Mouse (Mus musculus) fat pad, adult 2 months (tissue): ENCODE measurements around the gene Gvin1.
"Not testable (repeated sequence)": the region's sequence is repeated elsewhere in the genome, so short reads cannot be mapped to it uniquely, and the experiment has no call there.

Source experiments
- DNase-seq: peaks from one replicate; pipeline ENCODE4 v3.0.0-alpha.2; 2011; ENCODE audit warnings: low read depth, low spot score; ENCODE audit errors: extremely low read depth

The Gvin1 gene

DNA sequence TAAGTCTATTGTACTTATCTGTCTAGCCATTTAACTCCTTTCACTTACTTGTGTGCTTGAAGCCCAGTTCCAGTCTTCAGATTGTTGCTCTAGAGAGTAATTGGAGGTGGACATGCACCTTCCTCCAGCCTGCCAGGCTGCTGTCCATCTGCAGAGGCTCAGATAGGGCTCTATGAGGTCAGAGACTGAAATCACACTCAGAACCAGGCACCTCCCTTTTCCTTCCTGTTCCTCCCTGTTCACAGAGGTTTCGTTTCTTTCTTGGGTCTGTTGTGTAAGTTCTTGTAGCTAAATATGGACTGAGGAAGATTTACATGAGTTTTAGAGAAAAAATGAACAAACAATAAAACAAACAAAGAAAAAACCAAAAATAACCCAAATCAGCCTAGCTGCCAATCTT, at the start of gene Gvin1:
Gene Gvin1 (minus strand): TSS at position 150 of the 400 bp plus-strand sequence.
- DNase-seq: not testable (repeated sequence)

DNA sequence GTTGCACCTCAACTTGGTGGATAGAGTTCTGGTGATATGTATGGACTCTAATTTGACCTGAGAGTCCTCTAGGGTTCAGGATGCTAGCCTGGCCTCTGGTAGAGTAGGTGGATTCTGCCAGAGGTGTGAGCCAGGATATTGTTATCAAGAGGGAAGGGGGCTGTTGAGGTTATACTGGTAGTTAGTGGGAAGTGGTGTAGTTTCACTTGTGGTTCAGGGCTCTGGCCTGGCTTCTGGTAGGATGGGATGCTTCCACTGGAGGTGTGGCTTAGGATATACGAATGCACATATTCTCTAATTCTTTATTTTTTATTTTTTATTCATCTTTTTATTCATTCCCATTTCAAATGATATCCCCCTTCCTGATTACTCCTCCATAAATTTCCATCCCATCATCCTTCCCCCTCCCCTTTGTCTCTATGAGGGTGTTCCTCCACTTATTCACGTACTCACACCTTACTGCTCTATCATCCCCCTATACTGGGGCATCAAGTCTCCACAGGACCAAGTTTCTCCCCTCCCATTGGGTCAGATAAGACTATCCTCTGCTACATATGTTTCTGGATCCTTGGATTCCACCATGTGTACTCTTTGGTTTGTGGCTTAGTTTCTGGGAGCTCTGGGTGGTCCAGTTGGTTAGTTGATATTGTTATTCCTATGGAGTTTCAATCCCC, 36.9 kb upstream of the Gvin1 start:
- DNase-seq: no peak

DNA sequence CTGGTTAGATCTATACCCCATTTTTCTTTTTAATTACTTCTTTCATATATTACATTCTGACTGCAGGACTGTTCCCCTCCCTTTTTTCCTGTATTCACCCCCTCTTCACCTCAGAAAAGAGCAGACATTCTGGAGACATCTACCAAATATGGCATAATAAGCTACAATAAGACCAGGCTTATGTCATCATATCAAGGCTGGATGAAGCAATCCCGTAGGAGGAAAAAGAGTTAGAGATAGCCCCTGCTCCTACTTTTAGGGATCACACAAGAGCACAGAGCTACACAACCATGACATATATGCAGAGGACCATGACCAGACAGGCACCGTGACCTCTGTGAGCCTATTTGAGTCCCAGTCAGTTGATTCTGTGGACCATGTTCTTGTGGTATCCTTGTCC, 33.8 kb upstream of the Gvin1 start:
- DNase-seq: no peak

DNA sequence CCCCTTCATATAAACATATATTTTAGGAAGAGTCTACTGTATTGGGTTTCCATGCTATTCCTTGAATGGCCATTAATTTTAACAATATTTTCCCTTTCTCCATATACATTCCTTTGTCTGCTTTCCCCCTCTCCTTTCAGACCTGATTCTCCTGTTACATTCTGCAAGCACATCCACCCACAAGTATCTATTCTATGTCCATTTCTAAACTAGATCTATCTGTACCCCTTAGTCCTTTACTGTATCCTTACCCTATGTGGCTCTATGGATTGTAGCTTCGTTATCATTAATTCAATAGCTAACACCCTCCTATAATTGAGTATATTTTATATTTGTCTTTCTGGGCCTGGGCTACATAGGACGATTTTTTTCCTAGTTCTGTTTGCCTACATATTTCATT, 33.1 kb upstream of the Gvin1 start:
- no peak for DNase-seq

DNA sequence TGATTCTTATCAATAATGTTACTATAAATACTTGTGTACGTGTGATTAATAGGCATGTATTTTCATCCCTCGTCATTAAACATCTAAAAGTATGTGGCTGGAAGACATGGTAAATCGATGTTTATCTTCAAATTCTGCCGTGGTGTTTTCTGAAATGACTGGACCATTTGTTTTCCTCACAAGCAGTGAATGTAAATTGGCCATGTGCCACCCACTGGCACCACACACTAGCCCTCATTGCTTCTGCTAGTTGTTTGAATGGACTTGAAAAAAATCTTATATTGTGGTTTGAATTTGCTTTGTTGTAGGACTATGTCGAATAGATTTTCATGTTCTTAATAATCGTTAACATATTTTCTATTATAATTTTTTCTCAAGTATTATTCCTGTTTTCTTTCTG, 30.5 kb upstream of the Gvin1 start:
- no peak for DNase-seq

DNA sequence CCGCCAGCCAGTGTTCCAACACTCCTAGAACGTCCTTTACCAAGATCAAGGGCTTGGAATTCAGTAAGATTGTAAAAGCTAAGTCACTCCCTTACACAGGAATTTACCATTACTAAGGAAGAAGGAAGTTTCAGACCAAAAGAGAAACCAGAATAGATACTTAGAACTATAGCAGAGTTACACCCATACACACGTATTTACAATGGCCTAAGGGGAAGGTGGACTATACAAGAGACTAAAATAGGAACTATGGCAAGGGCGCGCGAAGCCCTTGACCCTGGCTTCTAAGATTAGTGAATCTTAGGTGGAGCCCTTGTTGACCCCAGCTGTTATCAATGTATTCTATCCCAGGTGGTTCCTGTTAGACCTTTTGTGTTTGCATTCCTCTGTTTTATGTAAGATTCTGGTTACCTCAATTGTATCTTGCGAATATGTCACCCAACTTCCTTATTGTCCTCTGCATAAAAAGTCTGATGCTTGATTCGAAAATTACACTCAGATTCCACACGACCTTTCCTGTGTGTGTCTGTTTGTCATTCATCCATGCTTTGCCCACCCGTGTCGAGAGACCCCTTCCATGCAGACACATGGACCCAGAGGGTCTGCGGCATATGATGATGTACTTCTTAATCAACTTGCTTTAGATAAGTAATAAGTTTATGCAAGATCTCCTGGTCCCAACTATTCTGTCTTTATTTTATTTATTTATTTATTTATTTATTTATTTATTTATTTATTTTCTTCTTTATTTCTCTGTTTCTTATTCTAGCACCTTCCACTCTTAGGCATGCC, 25.6 kb upstream of the Gvin1 start:
- not testable (repeated sequence) for DNase-seq

DNA sequence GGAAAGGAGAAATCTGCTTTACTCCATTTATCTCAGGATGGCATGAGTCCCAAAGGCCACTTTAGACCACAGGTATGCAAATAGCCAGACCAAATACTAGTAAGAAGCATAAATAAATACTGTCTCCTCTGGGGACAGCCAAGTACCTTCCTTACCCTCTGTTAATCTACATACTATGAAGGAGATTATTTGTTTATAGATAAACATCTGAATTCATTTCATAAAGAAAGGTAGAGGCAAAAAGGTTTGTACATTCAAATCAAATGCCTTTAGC, 22.0 kb upstream of the Gvin1 start:
- no peak for DNase-seq

DNA sequence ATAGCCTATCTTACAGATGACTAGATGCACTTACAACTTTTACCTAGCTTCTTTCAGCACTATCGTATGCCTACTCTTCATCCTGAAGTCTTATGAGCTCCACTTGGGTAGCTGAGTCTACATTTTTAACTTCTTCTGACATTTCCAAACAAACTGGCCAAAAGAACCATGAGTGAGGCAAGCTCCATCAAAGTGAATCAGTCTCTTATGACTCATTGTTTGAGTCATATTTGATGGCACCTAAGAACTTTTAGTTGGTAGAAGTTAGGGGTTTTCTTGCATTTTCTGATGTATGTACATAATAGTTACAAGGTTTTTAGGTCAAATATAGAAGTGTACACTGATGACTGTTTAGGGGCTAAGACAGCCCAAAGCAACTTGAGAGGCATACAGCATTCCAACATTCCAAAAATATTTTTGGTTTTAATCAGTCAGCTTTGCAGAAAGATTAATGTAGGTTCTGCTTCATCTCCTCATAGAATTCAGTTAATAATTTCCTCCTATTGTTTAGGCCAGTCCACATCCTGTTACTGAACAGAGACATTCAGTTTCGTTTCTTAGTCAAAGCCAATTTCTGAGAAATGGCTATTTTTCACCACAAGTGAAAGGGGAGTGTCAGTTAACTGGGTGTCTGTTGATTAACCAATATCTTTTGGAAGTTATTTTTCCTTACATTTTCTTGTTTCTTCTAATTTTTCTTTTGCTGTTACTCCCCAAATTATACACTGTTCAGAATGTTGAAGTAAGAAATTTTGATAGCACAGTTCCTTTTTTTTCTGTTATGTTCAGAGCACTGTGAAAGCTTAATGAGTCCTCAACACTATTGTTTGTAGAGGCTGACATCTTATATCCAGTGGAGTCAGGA, 21.4 kb upstream of the Gvin1 start:
- no peak for DNase-seq

DNA sequence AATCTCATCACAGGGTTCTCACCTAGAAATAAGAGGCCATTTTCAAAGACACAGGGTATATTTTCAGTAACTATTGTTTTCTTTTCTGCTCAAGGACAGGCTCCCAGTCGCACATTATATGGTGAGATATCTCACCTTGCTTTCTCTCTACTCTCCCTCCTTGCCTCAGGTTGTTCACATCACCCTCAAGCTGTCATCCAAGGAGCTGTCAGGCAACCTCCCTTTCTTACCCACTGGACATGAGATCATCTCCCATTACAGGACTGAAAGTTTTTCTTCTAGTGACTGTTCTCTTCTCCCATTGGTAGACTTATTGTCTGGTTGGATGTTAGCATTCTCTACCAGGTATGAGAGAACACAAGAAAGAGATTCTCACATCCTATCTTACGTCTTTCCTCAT, 20.5 kb upstream of the Gvin1 start:
- no peak for DNase-seq

DNA sequence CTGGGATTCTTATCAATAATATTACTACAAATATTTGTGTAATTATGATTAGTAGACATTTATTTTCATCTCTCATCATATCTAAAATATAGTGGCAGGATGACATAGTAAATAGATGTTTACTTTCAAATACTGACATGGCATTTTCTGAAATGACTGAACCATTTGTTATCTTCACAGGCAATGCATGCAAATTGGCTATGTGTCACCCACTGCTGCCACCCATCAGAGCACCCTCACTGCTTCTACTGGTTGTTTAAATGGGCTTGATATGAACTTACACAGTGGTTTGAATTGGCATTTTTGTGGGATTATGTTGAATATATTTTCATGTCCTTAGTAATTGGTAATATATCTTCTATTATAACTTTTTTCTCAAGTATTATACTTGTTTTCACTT, 784 bp upstream of the Gvin1 start:
- not testable (repeated sequence) for DNase-seq

DNA sequence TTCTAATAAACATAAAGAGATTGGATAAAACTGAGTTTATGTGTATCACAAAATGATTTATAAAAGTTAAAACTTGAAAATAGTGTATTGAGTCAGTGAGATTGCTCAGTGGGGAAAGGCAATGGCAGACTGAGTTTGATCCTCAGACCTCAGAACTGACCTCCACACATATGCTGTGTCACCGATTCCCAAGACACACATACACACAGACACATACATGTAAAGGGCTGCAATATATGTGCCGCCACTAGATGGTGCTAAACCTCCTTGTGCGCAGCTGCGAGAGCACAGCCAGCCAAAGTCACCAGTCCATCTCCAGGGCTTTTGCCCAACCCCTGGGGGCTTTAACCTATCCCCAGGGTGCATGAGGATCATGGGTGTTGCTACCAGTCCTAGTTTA, 1.4 kb downstream of the Gvin1 start:
- DNase-seq: not testable (repeated sequence)

DNA sequence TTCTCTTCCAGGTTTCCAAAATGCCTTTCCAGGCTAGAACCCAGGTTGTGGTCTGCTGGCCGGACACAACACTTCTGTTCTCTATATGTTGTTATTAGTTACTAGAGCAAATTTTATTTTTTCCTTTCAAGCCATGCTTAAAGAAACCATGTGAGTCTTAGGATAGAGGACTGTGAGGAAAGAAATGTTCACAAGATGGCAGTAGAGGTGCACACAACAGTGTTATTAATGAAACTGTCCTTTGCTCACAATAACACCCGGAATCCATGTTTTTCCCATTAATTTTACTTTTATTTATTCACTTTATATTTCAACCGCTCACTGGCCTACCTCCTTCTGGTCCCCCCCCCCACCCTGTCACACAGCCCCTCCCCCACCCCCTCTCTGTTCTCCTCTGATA, 8.5 kb downstream of the Gvin1 start:
- not testable (repeated sequence) for DNase-seq

DNA sequence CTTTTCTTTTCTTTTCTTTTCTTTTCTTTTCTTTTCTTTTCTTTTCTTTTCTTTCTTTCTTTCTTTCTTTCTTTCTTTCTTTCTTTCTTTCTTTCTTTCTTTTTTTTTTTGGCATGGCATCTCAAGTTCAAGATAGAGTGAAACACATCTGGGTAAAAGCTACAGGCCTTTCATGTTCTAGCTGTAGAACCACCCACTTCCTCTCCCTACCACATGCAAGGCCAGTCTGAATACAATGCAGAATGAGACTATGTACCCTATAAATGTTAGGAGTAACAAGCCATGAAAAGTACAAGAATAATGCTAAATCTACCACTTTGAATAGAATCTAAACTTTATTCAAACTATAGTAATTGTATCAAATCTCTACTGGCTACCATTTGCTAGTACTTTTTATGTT, 38.1 kb downstream of the Gvin1 start:
- DNase-seq: not testable (repeated sequence)

DNA sequence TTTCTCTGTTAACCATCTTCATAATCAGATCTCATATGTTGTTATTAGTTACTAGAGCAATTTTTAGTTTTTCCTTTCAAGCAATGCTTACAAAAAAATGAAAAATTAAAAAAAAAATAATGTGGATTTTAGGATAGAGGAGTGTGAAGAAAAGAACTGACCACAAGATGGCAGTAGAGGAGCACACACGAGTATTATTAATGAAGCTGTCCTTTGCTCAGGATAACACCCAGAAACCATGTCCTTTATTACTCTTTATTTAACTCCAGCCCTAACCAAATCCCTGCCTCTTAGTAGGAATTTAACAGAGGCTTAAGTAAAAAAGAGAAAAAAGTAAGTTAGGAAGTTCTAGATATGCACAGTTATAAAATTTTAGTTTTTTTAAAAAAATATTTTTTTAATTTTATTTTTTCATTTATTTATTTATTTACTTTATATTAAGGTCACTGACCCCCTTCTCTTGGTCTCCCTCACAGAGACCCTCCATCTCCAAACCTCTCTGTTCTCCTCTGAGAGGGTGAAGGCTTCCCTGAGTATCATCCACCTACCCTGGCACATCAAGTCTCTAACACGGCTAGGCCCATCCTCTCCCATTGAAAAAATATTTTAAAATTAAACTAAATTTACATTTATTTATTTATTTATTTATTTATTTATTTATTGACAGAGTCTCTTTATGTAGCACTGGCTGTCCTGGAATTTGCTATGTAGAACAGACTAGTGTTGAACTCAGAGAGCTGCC, 69.9 kb downstream of the Gvin1 start:
- not testable (repeated sequence) for DNase-seq

DNA sequence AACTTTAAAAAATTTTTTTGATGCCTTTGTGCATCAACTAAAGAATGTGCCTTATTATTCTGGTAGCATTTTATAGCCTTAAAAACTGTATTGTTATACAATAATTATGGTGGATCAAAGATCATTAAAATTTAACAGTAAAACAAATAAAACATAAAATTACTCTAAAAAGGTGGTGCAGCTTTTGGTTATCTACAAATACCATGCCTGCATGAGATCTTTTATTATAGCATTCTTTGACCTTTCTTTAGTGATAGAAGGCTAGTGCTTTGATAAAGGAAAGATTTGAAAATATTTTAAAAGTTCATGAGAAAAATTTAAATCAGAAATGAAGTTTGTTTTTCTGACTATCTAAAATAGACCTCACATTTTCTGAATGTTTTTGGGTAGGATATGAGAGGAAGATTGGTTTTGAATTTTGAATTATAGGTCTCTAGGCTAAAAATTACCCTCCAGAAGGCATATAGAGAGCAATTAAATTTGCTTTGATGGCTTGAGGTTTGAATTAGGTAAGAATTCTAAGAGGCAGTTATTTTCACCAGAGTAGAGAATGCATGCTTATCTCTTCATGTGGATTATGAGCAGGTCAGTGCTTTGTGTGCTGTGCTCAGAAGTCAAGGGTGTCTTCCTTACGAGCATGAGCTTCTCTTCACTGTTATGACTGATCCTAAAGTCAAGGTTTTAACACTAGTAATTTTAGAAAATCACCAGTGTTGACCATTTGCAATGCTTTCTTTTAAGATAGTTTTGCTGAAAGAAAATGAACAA, 73.8 kb downstream of the Gvin1 start:
- not testable (repeated sequence) for DNase-seq

DNA sequence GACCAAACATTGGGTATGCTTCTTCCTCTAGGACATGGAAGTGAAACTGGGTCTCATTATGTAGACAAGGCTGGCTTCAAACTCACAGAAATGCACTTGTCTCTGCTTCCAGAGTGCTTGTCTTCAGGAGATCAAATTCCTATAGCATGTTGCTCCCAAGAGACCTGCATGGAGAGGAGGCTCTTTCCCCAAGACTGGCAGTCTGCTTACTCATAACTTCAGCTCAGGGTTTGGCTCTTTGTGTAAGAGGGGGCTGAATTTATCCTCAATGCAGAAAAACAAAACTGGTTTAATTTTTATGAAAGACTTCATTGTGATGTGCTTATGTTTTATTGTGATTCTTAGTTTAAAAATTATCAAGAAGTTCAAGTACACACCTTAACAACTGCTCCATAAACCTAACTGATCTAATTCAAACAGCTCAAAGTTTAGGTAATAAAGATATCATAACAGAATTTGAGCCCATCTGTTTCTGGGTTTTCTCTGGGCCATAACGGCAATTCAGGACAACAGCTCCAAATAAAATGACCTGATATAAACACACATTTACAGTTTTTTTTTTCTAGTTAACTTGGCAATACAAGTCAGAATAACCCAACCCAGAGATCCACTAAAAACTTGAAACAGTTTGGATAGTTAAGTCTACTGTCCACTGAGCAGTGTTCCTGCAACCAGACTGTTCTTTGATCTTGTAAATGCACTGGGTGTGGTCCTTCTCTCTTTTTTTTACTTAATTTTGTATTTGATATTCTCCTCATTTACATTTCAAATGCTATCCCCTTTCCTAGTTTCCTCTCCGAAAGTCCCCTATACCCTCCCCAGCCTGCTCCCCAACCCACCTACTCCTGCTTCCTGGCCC, 97.8 kb downstream of the Gvin1 start:
- DNase-seq: not testable (repeated sequence)
